ENCODE assay signal across 21 mouse cellular contexts in genomic region chr14:11657374-11657773, GRCm38 (mm10).
A peak's percentile ranks its signal among the peaks of the same experiment; 100 is the strongest.
DNase-seq lines count a peak whose midpoint lies in the region; ATAC-seq lines count a peak whose summit lies in the region.
"Had no signal": no experiment of that assay in that cellular context is flagged by ENCODE, and none has a peak within 500 bp of the region (broad histone marks: within the 10 kb centered on the region; RNA-seq: fewer than 3 reads in every experiment).

No protein-coding gene starts in this region.

- H3K36me3 ChIP-seq in kidney, embryonic 15.5 days = no peaks in the 10 kb centered on the region
- no peaks in the 10 kb centered on the region for H3K36me3 ChIP-seq in embryonic facial prominence, embryonic 13.5 days
- no peaks in the 10 kb centered on the region for H3K36me3 ChIP-seq in intestine, embryonic 15.5 days
- H3K36me3 ChIP-seq in intestine, embryonic 16.5 days (ENCODE audit: control insufficient read depth, insufficient read depth, low read length) = no peaks in the 10 kb centered on the region
- H3K36me3 ChIP-seq: embryonic facial prominence, embryonic 15.5 days; forebrain, embryonic 15.5 days; heart, embryonic 12.5 days; hindbrain, embryonic 13.5 days; midbrain, embryonic 13.5 days; stomach, embryonic 15.5 days had no signal

- no peaks in the 10 kb centered on the region for H3K27me3 ChIP-seq in kidney, embryonic 15.5 days
- H3K27me3 ChIP-seq in embryonic facial prominence, embryonic 13.5 days = no peaks in the 10 kb centered on the region
- no peaks in the 10 kb centered on the region for H3K27me3 ChIP-seq in intestine, embryonic 15.5 days (replicated peaks)
- no peaks in the 10 kb centered on the region for H3K27me3 ChIP-seq in intestine, embryonic 16.5 days (replicated peaks; ENCODE audit: control insufficient read depth, insufficient read depth, low read length)
- H3K27me3 ChIP-seq: embryonic facial prominence, embryonic 15.5 days; forebrain, embryonic 15.5 days; heart, embryonic 12.5 days; hindbrain, embryonic 13.5 days; midbrain, embryonic 13.5 days; stomach, embryonic 15.5 days had no signal

- peak; percentile 52; the same call in 1 of the 2 replicates for ATAC-seq in kidney, embryonic 15.5 days (replicated peaks; ENCODE audit: low FRiP score)
- ATAC-seq in embryonic facial prominence, embryonic 13.5 days (ENCODE audit: insufficient number of reproducible peaks, insufficient read depth, low FRiP score, low TSS enrichment, low read depth) = peak; percentile 41; the same call in 1 of the 2 replicates
- ATAC-seq in intestine, embryonic 15.5 days = no peak
- ATAC-seq in intestine, embryonic 16.5 days = no peak
- ATAC-seq: forebrain, embryonic 15.5 days; liver, postnatal 0 days; lung, postnatal 0 days; midbrain, embryonic 13.5 days had no signal

- H3K4me1 ChIP-seq in kidney, embryonic 15.5 days = peaks cover 12% of the 10 kb centered on the region
- H3K4me1 ChIP-seq in embryonic facial prominence, embryonic 13.5 days = peaks cover 19% of the 10 kb centered on the region
- H3K4me1 ChIP-seq in intestine, embryonic 15.5 days (replicated peaks) = no peaks in the 10 kb centered on the region
- H3K4me1 ChIP-seq in intestine, embryonic 16.5 days (ENCODE audit: control insufficient read depth, insufficient read depth, low read length) = no peaks in the 10 kb centered on the region
- H3K4me1 ChIP-seq: forebrain, embryonic 15.5 days; stomach, embryonic 15.5 days had no signal

- H3K9ac ChIP-seq in kidney, embryonic 15.5 days = no peak overlapping the region
- no peak overlapping the region for H3K9ac ChIP-seq in embryonic facial prominence, embryonic 13.5 days
- no peak overlapping the region for H3K9ac ChIP-seq in intestine, embryonic 15.5 days
- H3K9ac ChIP-seq in intestine, embryonic 16.5 days (ENCODE audit: low read depth, low read length) = no peak overlapping the region
- H3K9ac ChIP-seq: embryonic facial prominence, embryonic 15.5 days; forebrain, embryonic 15.5 days; heart, embryonic 12.5 days; hindbrain, embryonic 13.5 days; liver, postnatal 0 days; midbrain, embryonic 13.5 days; stomach, embryonic 15.5 days had no signal

- WGBS in kidney, embryonic 15.5 days = 46% methylated on average over 6 of the region's 6 CpGs
- 18% methylated on average over 6 of the region's 6 CpGs for WGBS in embryonic facial prominence, embryonic 13.5 days
- 58% methylated on average over 6 of the region's 6 CpGs for WGBS in intestine, embryonic 15.5 days
- 62% methylated on average over 6 of the region's 6 CpGs for WGBS in intestine, embryonic 16.5 days

- 0 out of 2 replicates have a peak overlapping the region, but pooled peaks have one; percentile 7 for H3K4me2 ChIP-seq in kidney, embryonic 15.5 days
- peak overlapping the region; percentile 21; the same call in 1 of the 2 replicates for H3K4me2 ChIP-seq in embryonic facial prominence, embryonic 13.5 days
- H3K4me2 ChIP-seq in intestine, embryonic 15.5 days (replicated peaks) = no peak overlapping the region
- no peak overlapping the region for H3K4me2 ChIP-seq in intestine, embryonic 16.5 days (ENCODE audit: low read depth, low read length)
- H3K4me2 ChIP-seq: embryonic facial prominence, embryonic 15.5 days; forebrain, embryonic 15.5 days; heart, embryonic 12.5 days; hindbrain, embryonic 13.5 days; midbrain, embryonic 13.5 days; stomach, embryonic 15.5 days had no signal

- peak overlapping the region; percentile 51 for H3K27ac ChIP-seq in kidney, embryonic 15.5 days
- H3K27ac ChIP-seq in embryonic facial prominence, embryonic 13.5 days = no peak overlapping the region
- no peak overlapping the region for H3K27ac ChIP-seq in intestine, embryonic 15.5 days
- no peak overlapping the region for H3K27ac ChIP-seq in intestine, embryonic 16.5 days (ENCODE audit: low read length)
- H3K27ac ChIP-seq: embryonic facial prominence, embryonic 15.5 days; forebrain, embryonic 15.5 days; hindbrain, embryonic 13.5 days; left cerebral cortex, adult 2 months; midbrain, embryonic 13.5 days; stomach, embryonic 15.5 days had no signal

- no peak overlapping the region for H3K4me3 ChIP-seq in kidney, embryonic 15.5 days (replicated peaks)
- H3K4me3 ChIP-seq in embryonic facial prominence, embryonic 13.5 days = no peak overlapping the region
- no peak overlapping the region for H3K4me3 ChIP-seq in intestine, embryonic 15.5 days (replicated peaks)
- H3K4me3 ChIP-seq in intestine, embryonic 16.5 days (ENCODE audit: low read length) = no peak overlapping the region
- H3K4me3 ChIP-seq: embryonic facial prominence, embryonic 15.5 days; forebrain, embryonic 15.5 days; heart, embryonic 12.5 days; hindbrain, embryonic 13.5 days; left cerebral cortex, adult 2 months; midbrain, embryonic 13.5 days; stomach, embryonic 15.5 days had no signal

- DNase-seq in kidney, postnatal 25 days = no peak
- peak; percentile 41 for DNase-seq in lung, postnatal 36 days
- DNase-seq in lung, postnatal 10 days = no peak
- DNase-seq: adrenal gland, postnatal 14 days; cerebellum, adult 9-10 months; heart, postnatal 10 days; liver; liver, postnatal 0 days; thymus, postnatal 25 days had no signal

- H3K9me3 ChIP-seq in kidney, embryonic 15.5 days (replicated peaks) = no peaks in the 10 kb centered on the region; the same call in 1 of the 2 replicates
- no peaks in the 10 kb centered on the region for H3K9me3 ChIP-seq in embryonic facial prominence, embryonic 13.5 days
- H3K9me3 ChIP-seq in intestine, embryonic 15.5 days = no peaks in the 10 kb centered on the region
- H3K9me3 ChIP-seq in intestine, embryonic 16.5 days (ENCODE audit: control insufficient read depth, low read length) = no peaks in the 10 kb centered on the region
- H3K9me3 ChIP-seq: embryonic facial prominence, embryonic 15.5 days; forebrain, embryonic 15.5 days; hindbrain, embryonic 13.5 days; midbrain, embryonic 13.5 days; stomach, embryonic 15.5 days had no signal

Comparison
In these comparisons a context has a peak if more than half of its experiments do, and no peak if none do; other contexts are left out.
1. ATAC-seq: peak in kidney, embryonic 15.5 days (single experiment) and embryonic facial prominence, embryonic 13.5 days (single experiment); none in intestine, embryonic 15.5 days (single experiment) and intestine, embryonic 16.5 days (single experiment).
2. H3K4me2 ChIP-seq: peak in kidney, embryonic 15.5 days (single experiment) and embryonic facial prominence, embryonic 13.5 days (single experiment); none in intestine, embryonic 15.5 days (single experiment) and intestine, embryonic 16.5 days (single experiment).